Mouse (Mus musculus) liver, adult 2 months (tissue): ENCODE results near the gene 3830406C13Rik.

Experiments
- CTCF ChIP-seq: fragments of 200-500 bp; IDR thresholded peaks from 2 replicates; pipeline ENCODE4 v1.5.1; 2011; ENCODE audit warnings: low read depth, low read length, control low read depth
- POLR2A ChIP-seq: fragments of 200-500 bp; IDR thresholded peaks from 2 replicates; pipeline ENCODE4 v1.6.1; 2011; ENCODE audit warnings: low read length, control low read depth; ENCODE audit not compliant: insufficient read depth; ENCODE audit errors: extremely low read depth

GRCm38 (mm10) chr14:12341789-12342457 is 58.0 kb downstream of the 3830406C13Rik start:
- TF ChIP-seq POLR2A (no peak), CTCF (no peak)
